Mouse (Mus musculus): ENCODE data around the gene Ahcy.
A peak's percentile ranks its signal among the peaks of the same experiment; 100 is the strongest.
"Not testable (repeated sequence)": the region's sequence is repeated elsewhere in the genome, so short reads cannot be mapped to it uniquely, and the experiment has no call there.

Gene Ahcy

DNA sequence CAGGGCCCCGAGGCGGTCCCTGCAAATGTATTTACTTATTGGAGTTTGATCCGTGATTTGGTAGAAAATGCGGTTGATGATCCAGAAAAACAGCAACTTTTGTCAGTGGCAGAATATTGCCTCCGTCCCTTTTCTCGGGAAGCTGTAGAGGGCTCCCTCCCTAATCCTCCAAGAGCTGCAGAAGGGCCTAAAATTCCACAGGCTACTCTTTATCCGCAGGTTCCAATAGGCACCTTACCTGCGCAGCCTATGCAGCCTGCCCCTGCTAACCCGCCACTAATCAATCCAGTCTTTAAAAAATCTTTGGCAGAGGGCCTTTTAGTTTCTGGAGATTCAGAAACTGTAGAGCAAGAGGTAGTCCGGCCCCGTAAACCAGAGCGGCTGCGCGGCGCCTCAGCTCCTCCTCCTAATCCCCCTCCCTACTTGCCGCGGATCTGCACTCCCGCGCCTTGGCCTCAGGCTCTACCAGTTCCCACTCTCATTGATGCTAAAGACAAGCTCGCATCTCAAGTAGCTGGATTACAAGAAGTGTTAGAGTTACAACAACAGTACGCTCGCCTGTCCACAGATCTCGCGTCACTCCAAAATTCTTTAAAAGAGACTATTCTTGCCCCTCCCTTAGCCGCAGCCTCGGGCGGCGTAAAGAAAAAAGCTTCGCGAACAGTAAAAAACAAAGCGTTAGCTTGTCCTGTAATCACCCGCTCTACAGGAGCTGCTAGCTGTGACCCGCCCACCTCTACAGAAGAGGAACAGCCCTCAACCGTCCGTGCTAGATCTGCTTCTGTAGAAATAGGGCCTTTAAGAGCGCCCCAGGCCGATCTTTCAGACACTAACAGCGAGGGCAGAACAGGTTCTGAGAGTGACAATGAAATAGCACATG lies 55.3 kb downstream of the Ahcy start:
- peak; percentile 65 for DNase-seq (ENCODE audit: low spot score)

- not testable (repeated sequence) for DNase-seq (ENCODE audit: low spot score)
Observed at GRCm38 (mm10) chr2:155018251-155018755, 56.0 kb downstream of the Ahcy start, which contains the start of gene Gm14226. Gene Gm14226, plus strand, starts transcription at chr2:155018266.

- DNase-seq (ENCODE audit: low spot score), result not testable (repeated sequence)
Observed at GRCm38 (mm10) chr2:155016751-155017150, 57.5 kb downstream of the Ahcy start.

GRCm38 (mm10) chr2:155012991-155013390 lies 61.3 kb downstream of the Ahcy start:
- no peak for DNase-seq (ENCODE audit: low spot score)

- no peak for DNase-seq (ENCODE audit: low spot score)
Observed at GRCm38 (mm10) chr2:155011086-155011656, 63.1 kb downstream of the Ahcy start.
